In the genomic region with DNA sequence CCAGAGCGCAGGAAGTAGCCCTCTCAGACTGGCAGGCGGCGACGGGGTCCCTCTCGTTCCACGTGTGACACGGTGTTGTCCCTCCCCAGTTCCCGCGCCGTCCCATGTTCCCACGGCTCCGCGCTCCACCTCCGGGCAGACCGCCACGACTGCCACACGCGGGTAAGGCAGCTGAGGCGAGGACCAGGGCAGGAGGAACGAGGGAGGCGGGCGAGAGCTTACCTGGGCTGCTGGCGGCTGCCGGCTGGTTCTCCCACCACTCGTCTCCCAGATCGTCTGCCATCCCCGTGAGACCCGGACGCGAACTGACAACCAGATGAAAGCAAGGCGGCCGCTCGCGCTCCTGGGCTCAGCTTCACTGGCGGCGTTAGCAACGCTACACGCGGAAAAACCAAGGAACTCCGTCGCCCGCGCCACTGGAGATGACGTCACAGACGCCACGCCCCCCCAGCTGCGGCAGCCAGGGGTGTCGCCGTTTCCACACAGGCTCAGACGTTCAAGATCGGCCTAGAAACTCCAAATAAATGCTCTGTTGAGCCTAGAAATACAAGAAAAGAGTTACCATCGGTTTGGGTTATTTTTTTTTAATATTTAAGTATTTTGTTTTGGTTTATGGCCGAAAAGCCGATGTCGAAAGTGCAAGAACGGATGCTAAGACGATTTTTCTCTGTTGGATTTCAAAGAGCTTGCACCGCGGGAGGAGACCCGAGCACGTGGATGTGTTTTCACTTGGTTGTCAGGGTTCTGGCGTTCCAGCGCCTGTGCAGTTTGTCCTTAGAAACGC, we compare ENCODE assay signal across 8 mouse cellular contexts. TPM values are rescaled to one million over a fixed set of nuclear protein-coding genes. Genes with fewer than 3 reads are reported as not detected.
DNase-seq lines count a peak whose midpoint lies in the region; ATAC-seq and TF ChIP-seq lines count a peak whose summit lies in the region.

A gene (minus strand): TSS at position 421 of the 784 bp plus-strand sequence.

- peak within 1 kb of the TSS; percentile 87 for H3K4me2 ChIP-seq in lung, postnatal 0 days (replicated peaks; ENCODE audit: low read depth, low read length)

- H3K9ac ChIP-seq in lung, postnatal 0 days (replicated peaks; ENCODE audit: low read depth), result peak within 1 kb of the TSS; percentile 55

- peak within 1 kb of the TSS; percentile 93 for H3K27ac ChIP-seq in hindbrain, embryonic 10.5 days
- H3K27ac ChIP-seq in lung, postnatal 0 days (ENCODE audit: low read length), result peak within 1 kb of the TSS; percentile 57

- no peaks in the 10 kb centered on the region for H3K27me3 ChIP-seq in hindbrain, embryonic 10.5 days (ENCODE audit: insufficient read depth, poor library complexity, severe bottlenecking)
- H3K27me3 ChIP-seq in lung, postnatal 0 days (replicated peaks; ENCODE audit: insufficient read depth, low read length), result no peaks in the 10 kb centered on the region

- no peaks in the 10 kb centered on the region for H3K36me3 ChIP-seq in hindbrain, embryonic 10.5 days
- no peaks in the 10 kb centered on the region for H3K36me3 ChIP-seq in lung, postnatal 0 days (ENCODE audit: insufficient read depth, low read length)

- TF ChIP-seq CTCF in lung, postnatal 0 days (IDR thresholded peaks at IDR 0.05), result peak; percentile 19; the same call in 1 of the 2 replicates

- ATAC-seq in lung, postnatal 0 days, result peak; percentile 96

- under 1% methylated on average over 64 of the region's 64 CpGs for WGBS in hindbrain, embryonic 10.5 days
- 2% methylated on average over 64 of the region's 64 CpGs for WGBS in lung, postnatal 0 days

- H3K9me3 ChIP-seq in hindbrain, embryonic 10.5 days, result 0 out of 2 replicates have a peak, but pooled peaks cover 3% of the 10 kb centered on the region
- H3K9me3 ChIP-seq in lung, postnatal 0 days (ENCODE audit: low read length), result no peaks in the 10 kb centered on the region

- peaks cover 13% of the 10 kb centered on the region for H3K4me1 ChIP-seq in hindbrain, embryonic 10.5 days (replicated peaks)
- 0 out of 2 replicates have a peak, but pooled peaks cover 3% of the 10 kb centered on the region for H3K4me1 ChIP-seq in lung, postnatal 0 days (ENCODE audit: insufficient read depth, low read depth, low read length)

- peak; percentile 76 for DNase-seq in MEL-GATA-1-ER (ENCODE audit: extremely low read depth, low read depth)
- DNase-seq in cerebellum, adult 8-10 months, result peak; percentile 78
- DNase-seq in forelimb bud, embryonic 11.5 days (ENCODE audit: low read depth, low spot score), result peak; percentile 89
- peak; percentile 89 for DNase-seq in hindbrain, embryonic 10.5 days (ENCODE audit: low spot score)
- peak; percentile 65 for DNase-seq in layer of hippocampus, adult 9-11 months
- DNase-seq in lung, postnatal 0 days (ENCODE audit: low spot score), result peak; percentile 90
- peak; percentile 85 for DNase-seq in ovary, postnatal 14 days (ENCODE audit: low spot score)
- peak; percentile 89 for DNase-seq in thymus, postnatal 14 days

- peak within 1 kb of the TSS; percentile 96 for H3K4me3 ChIP-seq in hindbrain, embryonic 10.5 days
- peak within 1 kb of the TSS; percentile 73 for H3K4me3 ChIP-seq in lung, postnatal 0 days (ENCODE audit: low read depth, low read length)

- TF ChIP-seq EP300 in lung, postnatal 0 days (IDR thresholded peaks at IDR 0.05), result peak; percentile 62; the same call in 1 of the 2 replicates

RNA-seq across cellular contexts. Expression of the gene that starts here (rescaled TPM):
- polyA plus RNA-seq in hindbrain, embryonic 10.5 days (2016; fragmentation: Nextera tagmentation; extraction: Ambion mirVana), result 55.5 and 61.7 TPM in 2 replicates
- polyA plus RNA-seq in lung, postnatal 0 days (2015; fragmentation: Nextera tagmentation; extraction: Ambion mirVana), result 23.1 and 27.3 TPM in 2 replicates

Comparison
In these comparisons a context has a peak if more than half of its experiments do, and no peak if none do; other contexts are left out.
1. Peak in every context shown above with its lines: DNase-seq, ATAC-seq, H3K4me3 ChIP-seq and H3K27ac ChIP-seq.